9 mouse cellular contexts compared by ENCODE assay signal in genomic region chr1:37029154-37029907, GRCm38 (mm10). TPM values are rescaled to one million over a fixed set of nuclear protein-coding genes. Genes with fewer than 3 reads are reported as not detected.
DNase-seq lines count a peak whose midpoint lies in the region; ATAC-seq and TF ChIP-seq lines count a peak whose summit lies in the region.
"Had no signal": no experiment of that assay in that cellular context is flagged by ENCODE, and none has a peak within 500 bp of the region (broad histone marks: within the 10 kb centered on the region; RNA-seq: fewer than 3 reads in every experiment).

No protein-coding gene starts in this region.

- peak overlapping the region; percentile 61 for H3K9ac ChIP-seq in embryonic facial prominence, embryonic 13.5 days
- H3K9ac ChIP-seq in kidney, postnatal 0 days (ENCODE audit: low read depth, low read length), result 0 out of 2 replicates have a peak overlapping the region, but pooled peaks have one; percentile 23
- H3K9ac ChIP-seq in liver, embryonic 11.5 days (ENCODE audit: low read depth, low read length), result no peak overlapping the region

- H3K27me3 ChIP-seq in embryonic facial prominence, embryonic 13.5 days, result peaks cover 6% of the 10 kb centered on the region
- H3K27me3 ChIP-seq in heart, embryonic 10.5 days (ENCODE audit: insufficient read depth, poor library complexity, severe bottlenecking), result no peaks in the 10 kb centered on the region
- H3K27me3 ChIP-seq in kidney, postnatal 0 days (ENCODE audit: insufficient read depth, low read length), result no peaks in the 10 kb centered on the region
- H3K27me3 ChIP-seq in liver, embryonic 11.5 days (replicated peaks; ENCODE audit: control insufficient read depth, insufficient read depth, low read length), result peaks cover 22% of the 10 kb centered on the region

- no peaks in the 10 kb centered on the region for H3K9me3 ChIP-seq in embryonic facial prominence, embryonic 13.5 days
- no peaks in the 10 kb centered on the region for H3K9me3 ChIP-seq in heart, embryonic 10.5 days
- no peaks in the 10 kb centered on the region for H3K9me3 ChIP-seq in kidney, postnatal 0 days (replicated peaks; ENCODE audit: low read length)
- H3K9me3 ChIP-seq in liver, embryonic 11.5 days (ENCODE audit: control insufficient read depth, low read length), result no peaks in the 10 kb centered on the region

- DNase-seq in cerebellum, adult 18-20 months, result peak; percentile 12 to 22
- DNase-seq in cerebellum, adult 9-10 months, result no peak
- DNase-seq in heart, embryonic 10.5 days (ENCODE audit: low spot score), result peak; percentile 92
- peak; percentile 90 for DNase-seq in kidney, postnatal 0 days (ENCODE audit: low spot score)
- DNase-seq in liver, embryonic 11.5 days (ENCODE audit: low spot score), result peak; percentile 58
- DNase-seq in spleen, postnatal 36 days (ENCODE audit: low spot score in 2 of 2), result peak; percentile 43 to 50

- no peak for TF ChIP-seq CTCF in kidney, postnatal 0 days (IDR thresholded peaks at IDR 0.05; ENCODE audit: low read depth)

- peak overlapping the region; percentile 55 for H3K4me3 ChIP-seq in embryonic facial prominence, embryonic 13.5 days
- peak overlapping the region; percentile 63 for H3K4me3 ChIP-seq in heart, embryonic 10.5 days
- H3K4me3 ChIP-seq in kidney, postnatal 0 days (replicated peaks; ENCODE audit: low read depth, low read length), result peak overlapping the region; percentile 40
- peak overlapping the region; percentile 42 for H3K4me3 ChIP-seq in liver, embryonic 11.5 days (ENCODE audit: low read depth, low read length)

- 3% methylated on average over 26 of the region's 26 CpGs for WGBS in embryonic facial prominence, embryonic 13.5 days
- 4% methylated on average over 26 of the region's 26 CpGs for WGBS in heart, embryonic 10.5 days
- WGBS in kidney, postnatal 0 days, result 3% methylated on average over 26 of the region's 26 CpGs
- 4% methylated on average over 26 of the region's 26 CpGs for WGBS in liver, embryonic 11.5 days

- H3K4me2 ChIP-seq in embryonic facial prominence, embryonic 13.5 days, result peak overlapping the region; percentile 91
- peak overlapping the region; percentile 69 for H3K4me2 ChIP-seq in kidney, postnatal 0 days (ENCODE audit: low read length)
- H3K4me2 ChIP-seq in liver, embryonic 11.5 days, result peak overlapping the region; percentile 67

- no peak overlapping the region for H3K27ac ChIP-seq in embryonic facial prominence, embryonic 13.5 days
- H3K27ac ChIP-seq in heart, embryonic 10.5 days, result peak overlapping the region; percentile 38; the same call in 1 of the 2 replicates
- H3K27ac ChIP-seq in kidney, postnatal 0 days, result peak overlapping the region; percentile 42; the same call in 1 of the 2 replicates
- no peak overlapping the region for H3K27ac ChIP-seq in liver, embryonic 11.5 days (ENCODE audit: low read depth, low read length)

- no peaks in the 10 kb centered on the region for H3K36me3 ChIP-seq in embryonic facial prominence, embryonic 13.5 days
- no peaks in the 10 kb centered on the region for H3K36me3 ChIP-seq in heart, embryonic 10.5 days
- H3K36me3 ChIP-seq in kidney, postnatal 0 days (ENCODE audit: insufficient read depth, low read length), result no peaks in the 10 kb centered on the region
- H3K36me3 ChIP-seq in liver, embryonic 11.5 days (ENCODE audit: control insufficient read depth, insufficient read depth, low read length), result no peaks in the 10 kb centered on the region

- H3K4me1 ChIP-seq in embryonic facial prominence, embryonic 13.5 days, result peaks cover 12% of the 10 kb centered on the region
- H3K4me1 ChIP-seq in heart, embryonic 10.5 days, result peaks cover 7% of the 10 kb centered on the region; the same call in 1 of the 2 replicates
- H3K4me1 ChIP-seq in kidney, postnatal 0 days (replicated peaks; ENCODE audit: insufficient read depth, low read length), result no peaks in the 10 kb centered on the region; the same call in 1 of the 2 replicates
- peaks cover 4% of the 10 kb centered on the region; the same call in 1 of the 2 replicates for H3K4me1 ChIP-seq in liver, embryonic 11.5 days (replicated peaks; ENCODE audit: control insufficient read depth, insufficient read depth, low read length)

- peak; percentile 74 for ATAC-seq in embryonic facial prominence, embryonic 13.5 days (ENCODE audit: insufficient number of reproducible peaks, insufficient read depth, low FRiP score, low TSS enrichment, low read depth)
- peak; percentile 93 for ATAC-seq in kidney, postnatal 0 days (replicated peaks; ENCODE audit: low FRiP score, low read depth)
- ATAC-seq in liver, embryonic 11.5 days (replicated peaks; ENCODE audit: low FRiP score), result peak; percentile 43; the same call in 1 of the 2 replicates
- peak; percentile 57; the same call in 1 of the 2 replicates for ATAC-seq in monocyte, adult 5-6 weeks (replicated peaks; ENCODE audit: insufficient number of reproducible peaks, low FRiP score, low TSS enrichment, poor library complexity, severe bottlenecking)

RNA-seq across cellular contexts. Expression of gene Vwa3b, which starts 2.9 kb away (rescaled TPM):
- 0.63 and 1.2 TPM in 2 replicates for polyA plus RNA-seq in embryonic facial prominence, embryonic 13.5 days (2015; fragmentation: Nextera tagmentation; extraction: Ambion mirVana)
- not detected in 2 replicates for polyA plus RNA-seq in heart, embryonic 10.5 days (2016; fragmentation: Nextera tagmentation; extraction: Ambion mirVana)
- polyA plus RNA-seq in kidney, postnatal 0 days (2015; fragmentation: Nextera tagmentation; extraction: Ambion mirVana), result 0.15 and 0.24 TPM in 2 replicates
- not detected in 2 replicates for polyA plus RNA-seq in liver, embryonic 11.5 days (2014; fragmentation: Nextera tagmentation; extraction: Ambion mirVana)
- total RNA-seq in monocyte, adult 5-6 weeks (2017), result 0.96 to 1.6 TPM in 2 of 3 replicates, not detected in the other
- polyA plus RNA-seq: C2C12 had no signal

Comparison
In these comparisons a context has a peak if more than half of its experiments do, and no peak if none do; other contexts are left out.
1. ATAC-seq: peak in every context shown above with its lines; median percentile 93 in kidney, postnatal 0 days; 74 in embryonic facial prominence, embryonic 13.5 days; 57 in monocyte, adult 5-6 weeks; 43 in liver, embryonic 11.5 days.
2. H3K27ac ChIP-seq: peak in heart, embryonic 10.5 days (single experiment) and kidney, postnatal 0 days (single experiment); none in embryonic facial prominence, embryonic 13.5 days (single experiment) and liver, embryonic 11.5 days (single experiment).
3. Peak in every context shown above with its lines, with median percentiles within 50 percentile points of each other: H3K4me2 ChIP-seq and H3K4me3 ChIP-seq.